Mouse (Mus musculus): ENCODE measurements around the gene Jakmip3.

- TF ChIP-seq CTCF (IDR thresholded peaks at IDR 0.05; ENCODE audit: borderline replicate concordance, insufficient read depth, low read length) (peak; percentile 97), POLR2A (IDR thresholded peaks at IDR 0.05; ENCODE audit: low read depth, low read length) (no peak)
Observed at GRCm38 (mm10) chr7:139119152-139119774, 178.7 kb downstream of the Jakmip3 start.
